Mouse (Mus musculus) thymus, postnatal 10 days (tissue): Measurements from ENCODE around the gene Ccdc182.

Source experiments
- DNase-seq, 2 experiments: peaks; one replicate each; pipeline ENCODE4 v3.0.0; 2021; ENCODE audit warnings: low spot score in 2 of 2

Ccdc182 gene

GRCm38 (mm10) chr11:88280426-88280836 lies 13.4 kb upstream of the Ccdc182 start:
- DNase-seq = no peak

- peak in 1 of 2 experiments; percentile 11 for DNase-seq
Measured at GRCm38 (mm10) chr11:88281428-88282119, 12.3 kb upstream of the Ccdc182 start.

DNA sequence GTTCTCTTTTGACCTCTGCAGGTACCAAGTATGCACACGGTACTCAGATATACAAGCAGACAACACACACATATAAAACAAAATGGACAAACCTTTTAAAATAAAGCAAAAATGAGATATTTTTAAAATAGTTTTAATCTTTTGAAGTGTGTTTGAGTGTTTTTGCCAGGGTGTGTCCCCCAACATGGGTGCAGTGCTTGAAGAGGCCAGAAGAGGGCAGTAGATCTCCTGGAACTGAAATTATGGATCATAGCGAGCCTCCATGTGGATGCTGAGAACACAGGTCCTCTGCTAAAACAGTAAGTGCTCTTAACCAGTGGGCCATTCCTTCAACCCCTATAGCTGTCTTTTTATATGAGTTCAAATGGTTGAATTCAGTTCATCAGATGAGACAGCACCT lies 11.3 kb upstream of the Ccdc182 start:
- no peak for DNase-seq

DNA sequence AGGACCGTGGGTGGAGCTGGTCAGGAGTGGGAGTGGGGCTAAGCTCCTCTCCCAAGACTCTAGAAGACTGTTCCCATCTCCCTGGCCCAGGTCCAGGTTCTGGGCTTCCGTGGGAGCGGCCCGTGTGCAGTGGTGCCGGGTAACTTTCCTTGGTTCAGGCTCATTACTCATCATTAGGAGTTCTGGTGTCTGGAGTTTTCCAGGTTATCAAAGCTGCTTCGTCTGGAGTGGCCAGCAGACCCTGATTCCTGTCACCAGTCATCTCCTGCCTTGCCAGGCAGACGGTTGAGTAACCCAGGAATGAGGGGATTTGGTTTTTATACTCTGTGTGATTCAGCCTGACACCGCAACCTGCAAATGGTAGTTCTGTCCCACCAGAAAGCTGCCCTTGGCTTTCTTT lies 7.8 kb upstream of the Ccdc182 start:
- DNase-seq = no peak

- no peak for DNase-seq
Measured at GRCm38 (mm10) chr11:88288400-88288799, 5.5 kb upstream of the Ccdc182 start.

DNA sequence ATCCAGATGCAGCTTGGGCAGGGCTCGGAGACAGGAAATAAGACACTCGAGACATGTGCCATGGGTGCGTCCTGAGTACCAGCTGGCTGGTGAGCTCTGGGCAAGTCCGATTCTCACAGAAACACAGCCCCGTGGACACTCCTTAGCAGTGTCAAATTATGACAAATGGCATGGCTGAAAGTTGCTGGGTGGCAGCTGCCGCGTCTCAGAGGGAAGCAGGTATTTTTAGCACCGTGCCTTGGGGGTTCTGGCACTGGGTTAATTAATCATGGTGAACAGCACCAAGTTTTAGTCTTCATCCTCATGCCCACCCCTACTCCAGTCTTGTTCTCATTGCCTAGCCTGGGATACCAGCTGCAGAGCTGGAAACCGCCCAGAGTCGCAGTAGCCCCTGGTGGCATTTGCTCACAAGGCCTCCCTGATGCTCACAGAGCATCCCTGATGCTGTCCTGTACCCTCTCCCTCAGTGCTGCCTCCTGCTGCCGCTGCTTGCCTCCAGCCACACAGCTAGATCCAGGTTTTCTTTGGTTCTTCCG lies 5.0 kb upstream of the Ccdc182 start:
- no peak for DNase-seq

DNA sequence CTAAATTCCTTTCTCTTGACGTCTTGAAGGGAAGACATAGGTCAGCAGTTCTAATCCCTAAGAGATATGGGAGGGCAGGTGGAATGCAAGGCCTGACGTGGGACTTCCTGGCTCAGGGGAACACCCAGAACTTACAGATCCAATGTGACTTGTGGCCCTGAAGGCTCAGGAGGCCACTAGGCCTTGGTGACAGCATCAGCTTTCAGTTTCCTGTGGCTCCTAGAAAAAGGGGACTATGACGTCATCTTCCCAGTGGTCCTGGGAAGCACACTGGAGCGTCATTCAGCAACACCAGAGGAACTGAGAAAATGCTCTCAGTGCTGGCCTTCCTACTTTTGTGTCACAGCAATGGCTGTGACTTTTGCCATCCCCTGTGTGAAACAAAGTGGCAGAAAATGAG lies 2.6 kb upstream of the Ccdc182 start:
- no peak for DNase-seq

DNA sequence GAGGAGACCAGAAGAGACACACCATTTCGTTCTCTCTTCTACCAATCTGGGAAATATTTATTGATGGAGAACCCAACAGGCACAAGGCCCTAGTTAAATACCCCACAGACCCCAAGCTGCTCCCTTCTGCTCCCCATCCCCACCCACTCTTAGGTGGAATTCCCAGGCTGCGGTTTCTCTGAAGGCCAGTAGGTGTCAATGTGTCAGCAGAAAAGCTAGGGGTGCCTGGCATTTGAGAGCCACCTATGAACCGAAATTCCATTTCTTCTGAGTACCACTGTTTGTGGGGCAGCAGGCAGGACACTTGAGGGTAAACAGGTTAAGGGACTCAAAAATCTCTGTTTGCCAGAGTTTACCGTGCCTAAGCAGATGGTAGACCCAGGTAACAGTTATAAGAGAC lies 2.2 kb upstream of the Ccdc182 start:
- DNase-seq = no peak

DNA sequence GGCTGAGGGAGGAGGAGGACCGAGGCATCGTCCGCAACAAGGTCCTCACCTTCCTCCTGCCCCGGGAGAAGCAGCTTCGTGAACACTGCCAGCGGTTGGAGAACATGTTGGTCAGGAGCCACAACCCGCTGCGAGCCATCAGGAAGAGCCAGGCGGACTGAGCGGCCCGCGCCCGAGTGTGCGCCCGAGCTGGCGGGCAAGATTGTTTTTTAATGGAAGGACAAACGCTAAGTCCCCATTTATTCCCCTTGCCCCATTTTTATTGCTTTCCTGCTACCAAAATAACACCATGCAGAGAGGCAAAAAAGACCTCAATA lies 494 bp downstream of the Ccdc182 start:
- no peak for DNase-seq

GRCm38 (mm10) chr11:88295298-88295697 lies 1.4 kb downstream of the Ccdc182 start:
- DNase-seq = no peak

DNA sequence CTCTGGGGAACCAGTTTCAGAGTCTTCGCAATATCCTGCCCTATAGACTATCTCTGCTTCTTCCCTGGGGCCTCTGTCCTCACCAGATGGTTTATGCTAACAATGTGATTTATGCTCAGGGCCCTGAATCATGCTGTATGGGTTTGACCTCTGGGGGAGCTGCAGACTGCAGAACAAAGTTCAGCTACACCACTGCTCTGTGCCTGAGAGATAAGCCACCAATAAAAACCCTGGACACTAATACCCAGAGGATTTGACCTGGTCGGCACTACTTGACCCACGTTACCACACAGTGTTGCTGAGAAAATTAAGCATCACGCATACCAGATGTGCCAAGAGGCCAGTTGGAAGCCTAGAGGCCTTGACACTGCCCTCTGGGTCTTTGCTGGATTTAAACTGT lies 3.7 kb downstream of the Ccdc182 start:
- DNase-seq = no peak

GRCm38 (mm10) chr11:88299345-88299744 lies 5.5 kb downstream of the Ccdc182 start:
- DNase-seq = no peak

GRCm38 (mm10) chr11:88301619-88302018 lies 7.8 kb downstream of the Ccdc182 start:
- DNase-seq = no peak

DNA sequence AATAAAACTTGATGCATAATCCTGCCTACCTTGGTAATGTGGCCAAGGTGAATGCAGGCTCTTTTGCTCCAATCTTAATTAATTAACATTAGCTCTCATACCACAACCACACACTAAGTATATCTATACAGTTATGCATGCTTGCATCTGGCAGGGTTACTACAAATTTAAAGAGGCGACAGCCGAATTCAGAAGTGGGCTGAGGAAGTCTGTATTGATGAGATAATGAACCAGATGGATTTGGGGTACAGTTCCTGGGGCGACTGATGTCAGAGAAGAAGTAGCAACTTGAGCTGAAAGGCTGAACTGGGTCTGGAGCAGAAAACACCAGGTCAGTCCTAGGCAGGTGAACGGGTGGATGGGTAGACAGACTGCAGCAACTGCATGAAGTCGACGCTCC lies 11.9 kb downstream of the Ccdc182 start:
- DNase-seq = no peak

DNA sequence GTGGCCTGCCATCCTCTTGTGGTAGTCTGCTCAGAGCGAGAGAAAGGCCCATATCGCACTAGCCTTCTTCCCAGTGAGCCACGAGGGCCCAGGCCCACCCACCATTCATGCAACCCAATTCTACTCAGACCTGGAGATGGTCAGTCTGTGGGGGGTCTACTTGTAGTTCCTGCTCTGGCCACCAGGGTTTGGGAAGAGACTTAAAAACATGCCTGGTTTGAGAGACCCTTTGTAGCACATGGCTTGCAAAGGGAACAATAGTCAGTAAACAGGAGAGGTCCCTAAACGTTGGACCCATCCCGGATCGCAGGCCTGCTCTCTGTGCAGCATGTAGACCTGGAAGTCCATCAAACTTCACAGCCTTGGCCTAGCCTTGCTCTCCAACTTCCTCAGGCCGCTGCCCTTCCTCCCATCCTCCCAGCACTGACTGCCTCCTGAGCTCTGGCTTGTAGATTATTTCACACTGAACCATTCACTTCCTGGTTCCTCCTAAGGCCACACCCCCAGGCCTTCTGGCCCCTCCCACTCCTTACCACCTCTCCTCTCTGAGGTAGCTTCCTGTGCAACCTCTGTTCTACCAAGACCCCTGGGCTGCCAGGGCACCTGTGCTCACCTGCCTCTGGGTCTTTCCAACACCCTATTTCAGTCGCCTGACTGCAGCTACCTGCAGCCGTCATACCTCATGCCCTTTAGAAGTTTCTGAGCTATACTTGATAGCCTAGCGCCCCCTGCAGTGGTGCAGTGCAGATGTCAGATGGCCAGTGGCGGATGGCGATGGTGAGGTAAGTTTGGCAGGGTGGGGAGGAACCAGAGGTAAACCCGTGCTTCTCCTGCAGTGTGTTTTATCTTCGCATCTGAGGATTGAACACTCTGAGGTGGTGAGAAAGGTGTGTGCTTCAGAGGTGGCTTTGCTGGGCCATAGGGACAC lies 14.0 kb downstream of the Ccdc182 start:
- peak in 1 of 2 experiments; percentile 22 for DNase-seq

DNA sequence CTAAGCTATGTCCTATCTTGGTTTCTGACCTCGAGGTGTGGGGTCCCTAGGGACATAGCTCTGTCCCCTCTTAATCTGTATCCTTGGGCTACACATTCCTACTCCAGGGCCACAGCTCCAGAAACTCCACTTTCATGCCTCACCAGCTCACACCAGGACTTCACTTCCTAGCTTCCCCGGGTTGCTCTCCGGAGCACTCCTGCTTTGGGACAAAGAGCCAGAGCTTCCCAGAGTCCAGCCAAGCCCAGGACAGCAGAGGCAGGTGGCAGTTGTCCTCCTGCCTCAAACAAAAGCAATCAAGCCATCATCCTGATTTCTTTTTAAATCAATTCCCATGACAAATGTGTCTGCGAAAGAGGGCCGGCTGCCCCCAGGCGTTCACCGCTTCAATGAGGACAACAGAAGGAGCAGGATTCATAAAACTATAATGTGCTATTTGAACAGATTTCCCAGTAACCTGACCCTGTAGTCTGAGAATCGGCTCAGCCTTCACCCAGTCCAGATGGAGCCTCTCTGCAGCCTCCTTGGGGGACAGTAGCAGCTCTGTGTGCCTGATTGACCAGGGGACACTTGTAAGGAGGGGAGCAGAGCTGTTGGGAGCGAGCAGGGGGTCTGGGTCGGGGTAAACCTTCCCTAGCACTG lies 15.3 kb downstream of the Ccdc182 start:
- no peak for DNase-seq

DNA sequence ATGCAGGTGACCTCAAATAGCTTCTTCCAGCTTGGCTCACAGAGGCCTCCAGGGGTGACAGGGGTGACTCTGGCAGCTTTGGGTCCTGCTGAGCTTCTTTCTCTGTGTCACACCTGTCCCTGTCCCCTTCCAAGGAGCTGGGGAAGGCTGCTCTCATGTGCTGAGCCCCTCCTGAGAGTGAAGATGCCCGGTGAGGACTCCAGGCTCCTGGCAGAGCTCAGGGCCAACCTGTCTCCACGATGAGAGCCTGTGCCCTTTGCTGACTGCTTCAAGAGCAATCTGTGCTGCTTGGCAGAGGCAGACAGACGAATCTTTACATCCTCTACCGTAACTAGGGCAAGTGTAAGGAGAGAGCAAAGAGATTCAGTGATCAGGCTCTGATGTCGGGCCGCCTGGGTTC lies 16.9 kb downstream of the Ccdc182 start:
- no peak for DNase-seq

- no peak for DNase-seq
Measured at GRCm38 (mm10) chr11:88311606-88312005, 17.7 kb downstream of the Ccdc182 start.

GRCm38 (mm10) chr11:88313512-88313911 lies 19.7 kb downstream of the Ccdc182 start:
- DNase-seq = no peak

DNA sequence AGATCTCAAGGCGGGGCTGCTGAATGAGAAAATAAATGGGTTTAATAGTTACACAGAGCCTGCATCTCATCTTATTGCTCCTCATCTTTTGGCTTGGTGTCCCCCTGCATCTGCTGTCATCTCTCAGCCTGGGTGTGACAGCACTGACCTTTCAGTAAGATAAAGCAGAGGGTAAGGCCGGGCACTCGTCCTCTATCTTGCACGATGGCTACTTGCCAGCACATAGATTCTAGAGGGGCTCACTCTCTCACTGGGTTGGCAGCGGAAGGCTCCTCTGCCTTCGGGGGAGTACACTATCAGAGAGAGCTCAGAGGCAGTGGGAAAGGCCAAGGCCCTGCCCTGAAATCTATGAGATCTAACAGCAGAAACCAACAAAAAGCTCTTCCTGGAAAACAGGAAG lies 20.6 kb downstream of the Ccdc182 start:
- DNase-seq = no peak

- DNase-seq = no peak
Measured at GRCm38 (mm10) chr11:88315393-88315792, 21.5 kb downstream of the Ccdc182 start.

DNA sequence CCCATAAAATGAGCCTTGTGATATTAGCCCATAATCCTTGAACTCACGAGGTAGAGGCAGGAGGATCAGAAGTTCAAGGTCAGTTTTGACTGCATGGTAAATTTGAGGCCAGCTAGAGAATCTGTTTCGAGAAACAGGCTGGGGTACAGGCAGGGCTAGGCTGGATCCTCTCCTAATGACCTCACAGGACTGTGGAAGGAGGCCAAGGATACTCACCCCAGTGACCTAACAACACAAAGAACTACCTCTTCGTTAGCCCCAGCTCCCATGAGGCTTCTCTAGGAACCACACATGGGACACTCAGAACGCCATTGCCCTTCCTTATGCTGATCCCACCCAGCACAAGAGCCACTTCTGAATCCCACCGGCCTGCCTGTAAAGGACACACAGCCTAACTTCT lies 25.0 kb downstream of the Ccdc182 start:
- no peak for DNase-seq

GRCm38 (mm10) chr11:88327016-88327415 lies 33.2 kb downstream of the Ccdc182 start:
- DNase-seq = no peak
